Mouse (Mus musculus) forelimb bud, embryonic 11.5 days (tissue): ENCODE measurements around the gene Slc25a45.

Experiments
- DNase-seq: peaks from one replicate; pipeline ENCODE4 v3.0.0-alpha.2; 2012; ENCODE audit warnings: low read depth, low spot score

Gene Slc25a45

DNA sequence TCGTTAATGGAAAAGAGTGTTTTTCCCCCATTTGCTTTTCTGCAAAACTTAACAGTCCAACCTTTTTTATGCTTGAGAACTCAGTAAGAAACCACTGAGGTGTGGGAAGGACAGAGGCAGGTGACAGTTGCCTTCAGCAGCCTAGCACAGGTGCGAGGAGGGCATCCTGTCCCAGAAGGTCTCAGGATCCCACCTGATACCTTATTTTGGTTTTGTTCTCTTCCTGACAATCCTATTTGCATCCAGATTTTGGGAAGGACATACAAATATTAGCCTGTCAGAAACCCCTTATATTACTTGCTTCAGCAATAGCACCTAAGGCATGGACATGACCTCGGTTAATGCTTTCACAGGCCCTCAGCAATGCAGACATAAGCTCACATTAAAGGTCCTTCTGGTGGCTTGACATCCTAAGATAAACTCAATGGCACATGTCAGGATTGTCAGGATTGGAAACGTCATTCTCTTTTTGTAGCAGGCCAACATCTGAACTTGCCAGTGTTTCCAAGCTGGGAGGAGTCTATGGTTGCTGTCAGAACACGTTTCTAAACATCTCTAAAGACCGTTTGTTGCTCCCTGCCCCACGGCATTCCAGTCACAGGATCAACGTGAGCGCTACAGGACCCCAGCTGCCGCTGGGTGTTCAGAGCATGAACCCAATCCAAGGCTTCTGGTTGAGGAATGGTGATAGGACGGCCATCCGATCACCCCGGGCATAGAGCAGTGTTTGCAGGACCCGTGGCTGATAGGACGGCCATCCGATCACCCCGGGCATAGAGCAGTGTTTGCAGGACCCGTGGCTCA is 37.3 kb upstream of the Slc25a45 start:
- DNase-seq = no peak

DNA sequence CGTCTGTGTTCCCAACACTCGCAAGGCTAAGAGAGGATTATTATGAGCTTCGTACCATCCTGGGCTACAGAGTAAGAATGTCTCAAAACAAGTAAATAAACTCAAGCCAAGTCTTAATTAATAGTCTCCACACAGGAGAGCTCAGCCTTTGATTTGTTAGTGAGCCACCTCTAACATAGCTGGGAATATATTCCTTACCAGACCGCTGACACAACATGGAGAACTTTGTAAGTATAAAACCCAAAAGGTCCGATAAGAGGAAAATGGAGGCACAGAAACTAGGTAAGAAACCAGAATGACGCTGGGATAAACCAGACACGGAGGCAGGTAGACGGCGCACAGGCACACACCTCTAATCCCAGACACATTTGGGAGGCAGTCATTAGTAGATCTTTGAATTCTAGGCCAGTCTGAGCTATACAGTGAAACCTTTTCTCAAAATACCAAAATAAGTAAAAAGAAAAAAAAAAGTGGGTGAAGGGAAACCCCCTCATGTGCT is 36.7 kb upstream of the Slc25a45 start:
- no peak for DNase-seq

DNA sequence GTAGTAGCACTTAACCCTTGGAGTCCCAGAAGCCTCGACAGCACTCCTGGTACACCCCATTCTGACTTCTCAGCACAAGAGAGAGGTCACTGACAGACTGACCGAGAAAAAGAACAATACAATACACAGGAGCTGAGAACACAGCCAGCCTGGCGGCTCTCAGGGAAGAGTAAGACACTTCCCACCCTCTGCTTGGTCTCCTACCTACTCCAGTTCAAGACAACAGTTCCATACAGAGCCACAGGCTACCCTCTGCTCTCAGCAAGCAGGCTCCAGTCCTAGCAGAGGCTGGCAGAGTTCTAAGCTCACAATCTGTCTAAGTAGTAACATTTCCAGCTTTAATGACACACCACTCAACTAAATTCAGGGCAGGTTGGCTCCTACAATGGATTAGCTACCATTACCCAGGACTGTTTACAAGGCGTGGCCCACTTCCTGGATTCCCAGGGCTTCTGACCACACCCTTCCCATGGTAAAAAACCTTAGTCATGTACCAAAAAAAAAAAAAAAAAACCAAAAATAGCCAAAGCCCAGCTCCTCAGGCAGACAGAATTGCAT is 36.1 kb upstream of the Slc25a45 start:
- no peak for DNase-seq

DNA sequence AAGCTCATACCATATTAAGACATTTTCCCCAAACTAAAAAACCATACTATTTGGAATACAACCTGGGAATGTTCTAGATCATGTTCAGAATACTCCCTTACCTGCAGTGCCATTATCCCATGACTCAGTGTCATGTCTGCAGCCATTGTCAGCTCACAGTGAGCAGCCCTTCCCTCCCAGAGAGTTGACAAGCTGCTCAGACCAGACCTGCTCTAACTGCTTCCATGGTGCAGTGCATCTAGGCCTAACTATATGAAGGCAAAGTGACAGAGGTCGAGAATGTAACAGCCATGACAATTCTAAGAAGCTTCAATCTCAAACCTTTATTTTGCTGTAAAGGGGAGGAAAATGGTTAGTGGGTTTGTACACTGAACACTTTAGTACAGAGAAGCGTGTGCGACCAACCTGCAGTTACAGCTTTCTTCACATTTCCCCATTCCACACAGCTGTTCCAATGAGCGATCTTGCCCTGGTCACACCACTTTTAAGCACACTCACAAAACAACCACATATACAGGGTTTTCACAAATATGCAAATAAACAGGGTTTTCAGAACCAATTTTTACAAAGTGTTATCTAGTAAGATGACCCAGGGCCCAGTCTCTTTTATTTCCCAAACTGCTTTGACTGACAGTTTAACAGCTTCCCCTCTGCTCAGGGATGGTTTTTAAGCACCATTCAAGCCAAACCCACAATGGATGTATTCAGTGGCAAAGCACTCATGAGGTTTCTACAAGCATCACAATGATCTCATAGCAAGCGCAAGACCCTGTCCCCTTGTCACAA is 35.4 kb upstream of the Slc25a45 start:
- DNase-seq = no peak

DNA sequence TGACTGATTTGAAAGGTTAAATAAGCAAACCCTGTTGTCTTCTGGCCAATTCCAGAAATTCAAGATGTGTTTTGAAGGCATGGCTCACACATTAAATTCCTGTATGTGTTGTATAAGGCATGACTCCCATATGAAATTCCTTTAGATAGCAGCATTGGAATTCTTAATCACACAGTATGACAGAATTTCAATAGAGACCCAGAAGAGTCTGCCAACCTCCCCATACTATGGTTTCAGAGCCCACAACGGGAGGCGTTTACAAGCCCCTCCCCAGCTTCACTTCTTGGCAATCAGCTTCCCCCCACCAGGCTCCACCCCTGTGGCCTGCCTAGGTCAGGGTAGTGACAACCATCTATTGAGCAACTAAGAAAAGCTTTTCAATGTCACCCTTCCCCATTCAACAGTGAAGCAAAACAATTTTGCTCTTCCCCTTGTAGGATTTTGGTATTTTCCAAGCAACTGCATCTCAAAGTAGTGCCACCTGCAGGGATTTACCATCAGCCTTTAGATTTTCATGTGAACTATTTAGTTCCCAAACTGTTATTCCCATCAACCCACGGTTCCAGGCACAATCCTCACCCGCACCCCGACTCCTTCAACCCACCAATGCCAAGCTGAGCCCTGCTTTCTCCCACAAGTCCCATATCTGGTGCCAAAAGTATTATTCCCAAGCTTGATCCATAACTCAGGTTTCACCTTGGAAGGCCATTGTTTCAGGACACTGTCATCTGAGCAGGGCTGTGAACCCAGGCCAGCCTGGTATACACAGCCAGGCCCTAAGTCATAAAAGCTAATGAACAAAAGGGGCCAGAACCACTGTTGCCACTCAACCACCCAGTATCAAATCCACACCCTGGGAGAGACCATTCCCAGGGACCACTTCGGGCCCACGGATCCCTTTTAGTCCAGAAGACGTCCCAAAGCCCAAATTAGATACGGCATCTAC is 34.5 kb upstream of the Slc25a45 start:
- no peak for DNase-seq

DNA sequence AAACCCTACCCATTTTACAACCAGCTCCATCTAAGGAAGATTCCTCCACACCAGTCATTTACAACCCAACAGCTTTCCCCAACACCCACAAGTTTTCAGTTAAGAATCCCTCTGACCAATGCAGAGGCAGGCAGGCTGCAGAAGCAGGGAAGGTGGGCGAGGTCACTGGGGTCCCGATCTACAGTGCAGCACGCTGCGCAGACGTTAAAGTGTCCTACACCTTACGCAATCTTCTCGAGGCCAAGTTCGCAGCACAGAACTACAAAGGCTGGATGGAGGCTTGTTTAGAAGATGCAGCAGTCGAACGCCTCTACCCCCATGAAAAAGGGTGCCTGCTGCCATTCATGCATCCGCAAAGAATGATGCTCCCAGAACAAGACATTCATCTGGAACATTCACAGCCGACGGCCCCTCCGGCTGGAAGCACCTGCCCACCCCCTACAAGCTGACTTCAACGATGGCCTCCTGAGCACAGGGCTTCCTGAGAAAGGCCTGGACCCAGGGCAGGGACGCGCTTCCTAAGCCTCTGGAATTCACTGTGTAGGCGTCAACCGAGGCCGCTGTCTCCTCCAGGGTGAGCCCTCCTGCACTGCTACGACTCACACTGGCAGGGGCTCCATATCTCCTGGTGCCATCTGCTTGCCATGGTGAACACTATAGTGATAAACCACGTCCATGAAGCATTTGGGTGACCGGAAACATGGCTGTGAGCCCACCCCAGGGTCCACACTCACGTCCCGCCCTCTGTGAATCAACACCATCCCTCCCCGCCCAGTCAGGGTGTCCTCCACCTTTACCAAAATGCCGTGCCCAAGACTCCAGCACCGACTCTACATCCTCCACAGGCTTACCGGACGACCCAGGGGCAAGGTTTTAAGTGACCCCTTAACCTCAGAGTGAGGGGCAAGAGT is 33.6 kb upstream of the Slc25a45 start:
- DNase-seq = no peak

DNA sequence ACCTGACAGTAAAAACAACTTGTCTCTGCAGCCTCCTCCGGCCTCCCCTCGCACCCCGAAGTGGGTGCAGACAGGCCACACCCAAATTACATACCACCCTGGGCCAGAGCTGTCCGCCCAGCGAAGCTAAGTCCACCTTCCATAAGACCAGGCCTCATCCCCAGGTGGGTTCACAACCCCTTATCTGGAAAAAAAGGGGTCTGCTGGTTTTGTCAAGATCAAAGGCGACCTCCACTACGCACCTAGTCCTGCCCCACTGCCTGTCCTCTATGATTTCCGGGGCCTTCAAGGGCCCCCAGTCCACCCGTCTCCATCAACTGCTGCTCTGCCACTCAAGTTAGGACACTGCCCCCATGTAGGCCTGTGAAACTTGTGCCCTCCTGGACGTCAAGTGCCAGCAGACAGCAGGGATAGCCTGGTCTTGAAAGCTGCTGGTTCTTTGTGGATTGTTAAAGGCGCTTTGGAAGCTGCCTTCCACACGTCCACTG is 32.7 kb upstream of the Slc25a45 start:
- DNase-seq = no peak

DNA sequence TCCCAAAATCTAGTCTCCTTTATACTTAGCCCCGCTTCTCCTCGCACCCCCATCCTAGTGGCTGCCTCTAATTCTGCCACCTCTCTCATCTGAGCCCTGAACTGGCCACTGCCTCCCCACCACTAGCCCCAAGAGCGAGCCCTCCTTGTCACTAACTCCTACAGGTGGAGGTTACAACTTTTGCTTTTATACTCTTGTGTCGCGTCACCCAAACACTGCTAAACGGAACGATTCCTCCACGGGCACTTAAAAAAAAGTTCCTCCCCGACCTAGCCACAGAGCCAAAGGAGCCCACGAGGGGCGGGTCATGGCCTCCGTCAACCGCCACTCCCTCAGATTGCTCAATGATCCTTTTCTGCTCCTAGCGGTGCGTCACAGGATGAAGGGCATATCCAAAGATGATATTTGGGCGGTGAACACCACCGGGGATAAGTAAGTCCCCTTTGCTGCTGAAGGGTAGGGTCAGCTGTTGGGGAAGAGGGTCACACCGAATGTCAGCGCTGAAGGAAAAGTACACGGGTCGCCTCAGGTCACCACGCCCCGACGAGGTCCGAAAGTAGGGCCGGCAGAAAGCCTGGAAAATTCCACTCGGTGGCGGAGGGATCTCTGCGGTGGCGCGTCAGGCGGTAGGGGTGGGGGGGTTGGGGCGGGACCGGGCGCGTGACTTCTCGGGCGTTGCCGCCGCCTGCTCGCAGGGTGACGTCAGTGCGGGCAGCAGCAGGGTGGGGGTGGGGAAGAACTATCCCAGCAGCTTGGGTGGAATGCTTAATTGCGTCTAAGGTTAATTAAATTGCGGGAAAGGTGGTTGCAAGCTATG is 32.1 kb upstream of the Slc25a45 start:
- peak; percentile 96 for DNase-seq

DNA sequence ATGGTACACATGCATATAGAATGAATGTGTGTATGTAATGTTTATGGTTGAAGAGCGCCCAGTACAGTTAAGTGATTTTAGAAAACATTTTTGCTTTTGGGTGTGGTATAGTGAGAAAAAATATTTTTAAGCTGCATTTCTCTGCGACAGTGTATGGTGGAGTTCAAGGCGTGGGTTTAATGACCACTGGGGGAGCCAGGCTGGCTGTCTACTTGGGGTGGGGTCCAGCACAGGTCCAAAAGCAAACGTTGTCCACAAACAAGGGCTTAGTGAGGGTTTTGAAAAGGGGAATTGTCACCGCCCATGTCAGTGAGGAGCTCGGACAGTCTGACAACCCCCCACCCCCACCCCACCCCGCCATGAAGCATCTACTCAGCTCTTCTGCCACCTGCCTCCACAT is 31.5 kb upstream of the Slc25a45 start:
- no peak for DNase-seq

DNA sequence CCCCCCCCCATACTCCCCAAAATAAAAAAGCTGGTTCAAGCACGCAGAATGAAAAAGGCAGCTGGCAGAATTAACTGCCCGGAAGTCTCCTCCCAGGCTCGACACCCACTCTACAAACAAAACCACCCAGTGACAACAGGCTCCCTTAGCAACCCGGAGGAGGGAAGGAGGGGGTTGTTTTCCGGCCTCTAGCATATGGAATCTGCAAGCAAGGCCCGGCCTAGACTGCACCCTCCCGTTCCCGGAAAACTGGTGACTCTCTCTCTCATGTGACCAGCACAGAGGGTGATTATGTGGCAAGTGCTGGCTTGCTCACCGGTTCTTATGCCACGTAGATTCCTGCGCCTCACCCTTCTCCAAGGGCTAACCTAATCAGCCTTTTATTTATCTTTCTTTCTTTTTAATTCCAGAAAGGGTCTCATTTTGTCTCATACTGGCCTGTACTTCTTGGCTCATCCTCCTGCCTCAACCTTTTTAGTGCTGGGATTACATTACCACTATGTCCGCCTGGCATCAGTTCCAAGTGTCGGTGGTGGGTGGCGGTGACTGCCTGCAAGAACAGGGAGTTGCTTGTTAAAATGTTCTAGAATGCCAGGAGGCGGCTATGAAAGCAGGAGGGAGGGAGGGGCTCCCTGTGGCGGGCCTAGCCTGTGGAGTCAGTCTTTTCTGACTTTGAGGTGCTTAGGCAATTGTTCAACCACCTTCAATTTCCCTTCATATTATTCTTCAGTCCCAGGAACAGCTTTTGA is 30.9 kb upstream of the Slc25a45 start:
- peak; percentile 87 for DNase-seq

DNA sequence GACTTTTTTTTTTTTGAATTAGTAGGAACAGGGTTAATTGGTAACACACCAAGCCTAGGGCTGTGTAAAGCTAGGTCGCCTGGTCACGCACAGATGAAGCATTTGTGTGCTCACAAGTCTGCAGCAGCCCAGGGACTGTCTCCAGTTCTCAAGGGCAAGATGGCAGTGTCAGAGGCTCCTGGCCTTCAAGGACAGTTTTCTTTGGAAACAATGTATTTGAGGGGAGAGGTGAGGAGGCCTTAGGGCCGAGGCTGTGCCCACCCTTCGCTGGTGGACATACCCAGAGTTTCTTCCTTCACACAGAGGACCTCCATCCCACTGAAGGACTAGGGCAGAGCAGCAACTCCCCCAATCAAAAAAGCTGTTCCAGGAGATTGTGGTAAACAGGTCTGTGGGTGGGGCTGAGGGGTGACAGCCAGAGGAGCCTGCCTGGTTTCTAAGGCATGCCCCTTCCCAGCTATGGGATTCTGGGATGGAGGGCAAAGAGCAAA is 30.3 kb upstream of the Slc25a45 start:
- DNase-seq = peak; percentile 23

DNA sequence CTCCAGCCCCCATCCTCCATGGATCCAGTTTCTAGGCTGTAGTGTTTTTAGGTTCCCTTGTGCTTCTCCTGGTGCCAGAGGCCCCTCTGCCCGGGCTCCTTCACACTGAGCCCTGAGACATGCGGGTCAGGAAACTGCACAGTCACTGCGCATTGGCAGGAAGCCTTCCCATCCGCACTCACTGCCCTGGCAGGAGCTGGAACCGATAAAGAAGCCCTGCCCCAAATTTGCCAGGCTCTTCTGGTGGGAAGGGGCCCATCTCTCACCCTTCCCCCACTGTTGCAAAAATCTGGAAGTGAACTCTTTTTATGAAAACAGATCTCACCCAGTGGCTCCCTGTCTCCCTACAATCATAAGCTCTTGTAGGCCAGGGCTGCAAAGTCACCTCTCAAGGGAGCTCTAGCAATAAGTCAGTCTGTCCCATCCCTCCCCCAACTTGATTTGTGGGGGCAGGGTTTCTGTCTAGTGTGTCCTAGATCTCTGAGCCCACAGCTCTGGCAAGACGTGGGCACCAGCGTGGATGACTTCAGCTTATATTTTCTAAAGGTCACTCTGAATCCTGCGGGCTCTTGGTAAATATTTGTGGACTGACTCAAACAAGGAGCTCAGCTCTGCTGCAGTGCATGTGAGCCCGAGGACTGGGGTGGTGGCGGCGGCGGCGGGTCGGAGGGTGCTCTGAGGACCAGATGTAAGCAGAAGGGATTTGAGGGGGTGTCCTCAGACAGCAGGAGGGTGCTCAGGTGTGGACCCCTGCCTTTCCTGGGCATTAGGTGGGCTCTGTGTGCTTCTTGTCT is 29.4 kb upstream of the Slc25a45 start:
- DNase-seq = no peak

DNA sequence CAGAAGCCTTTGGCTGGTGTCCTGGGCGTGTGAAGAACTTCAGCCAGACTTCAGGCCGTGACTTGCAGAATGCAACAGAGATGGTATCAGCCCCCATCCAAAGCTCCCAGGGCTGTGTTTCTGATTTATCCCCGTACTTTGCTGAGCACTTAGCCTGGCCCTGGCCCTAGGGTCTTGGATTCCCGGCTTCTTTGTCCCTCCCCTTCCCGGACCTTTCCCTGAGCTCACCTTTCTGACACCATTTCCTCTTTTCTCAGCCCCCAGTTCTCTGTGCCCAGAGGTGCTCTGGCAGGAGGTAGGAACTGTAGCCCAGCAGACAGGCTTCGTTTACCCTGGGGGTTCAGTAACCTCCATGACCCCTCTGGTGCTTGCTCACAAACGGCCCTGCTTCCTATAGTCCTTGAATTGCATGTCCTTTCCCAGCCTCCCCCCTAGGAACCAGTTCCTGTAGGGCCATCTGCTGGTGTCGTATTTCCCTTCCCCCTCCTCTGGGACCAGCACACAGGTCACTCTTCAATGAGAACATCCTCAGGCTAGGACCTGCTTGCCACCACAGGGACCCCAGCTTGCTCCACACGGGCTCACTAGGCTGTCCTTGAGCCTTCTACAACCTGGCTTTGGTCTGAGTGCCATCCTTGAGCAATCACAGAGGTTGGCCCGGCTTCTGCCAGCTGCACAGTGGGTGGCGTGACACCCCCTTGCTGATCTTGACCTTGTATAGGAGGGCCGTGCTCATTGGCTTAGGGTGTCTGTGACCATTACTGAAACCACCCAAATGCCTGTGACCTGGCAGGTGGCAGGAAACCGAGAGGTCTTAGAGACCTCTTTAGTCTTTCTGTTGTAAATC is 28.6 kb upstream of the Slc25a45 start:
- DNase-seq = peak; percentile 37

DNA sequence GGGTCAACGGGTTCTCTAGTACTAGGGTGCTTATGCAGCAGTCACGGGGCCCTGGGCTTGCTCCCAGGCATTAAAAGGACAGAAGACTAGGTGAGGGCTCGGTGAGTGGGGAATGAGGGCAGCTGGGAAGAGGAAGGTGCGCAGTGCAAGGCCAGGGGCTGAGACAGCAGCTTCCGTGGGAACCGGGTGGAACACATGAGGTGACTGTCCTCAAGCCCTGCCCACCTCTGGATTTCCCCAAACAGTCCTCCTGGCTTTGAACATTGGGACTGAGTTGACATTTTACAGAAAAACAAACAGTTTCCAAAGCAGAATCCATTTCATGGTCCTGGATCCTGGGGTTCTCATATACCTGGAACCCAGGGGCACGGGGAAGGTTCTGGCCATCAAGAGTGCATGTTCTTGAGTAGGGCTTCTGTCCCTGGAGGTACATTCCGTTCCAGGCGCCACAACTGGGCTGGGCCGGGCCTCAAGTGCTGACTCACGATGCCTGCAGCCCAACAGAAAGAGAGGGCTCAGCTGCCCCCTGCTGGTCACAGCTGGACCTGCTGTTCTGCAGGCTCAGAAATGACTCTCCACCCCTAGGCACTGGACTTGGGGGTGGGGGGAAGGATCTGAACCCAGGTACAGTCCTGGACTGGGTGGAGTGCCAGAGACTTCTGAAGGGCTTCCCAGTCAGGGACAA is 27.6 kb upstream of the Slc25a45 start:
- peak; percentile 91 for DNase-seq

DNA sequence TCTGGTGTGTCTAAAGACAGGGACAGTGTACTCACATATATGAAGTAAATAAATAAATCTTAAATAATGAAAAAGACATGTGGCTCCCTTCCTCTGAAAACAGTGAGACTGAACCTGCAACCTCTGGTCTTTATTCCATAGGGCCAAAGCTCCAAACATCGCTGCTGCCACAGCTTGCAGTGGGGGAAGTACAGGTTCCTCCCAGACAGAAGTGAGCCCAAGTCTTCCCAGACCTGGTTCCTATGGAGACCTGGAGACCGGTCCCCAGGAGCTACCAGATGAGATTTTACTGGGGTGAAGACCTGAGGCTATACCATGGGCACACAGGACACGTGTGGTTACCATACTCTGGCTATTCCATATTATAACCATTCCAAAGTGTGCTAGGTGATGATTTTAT is 26.7 kb upstream of the Slc25a45 start:
- no peak for DNase-seq

DNA sequence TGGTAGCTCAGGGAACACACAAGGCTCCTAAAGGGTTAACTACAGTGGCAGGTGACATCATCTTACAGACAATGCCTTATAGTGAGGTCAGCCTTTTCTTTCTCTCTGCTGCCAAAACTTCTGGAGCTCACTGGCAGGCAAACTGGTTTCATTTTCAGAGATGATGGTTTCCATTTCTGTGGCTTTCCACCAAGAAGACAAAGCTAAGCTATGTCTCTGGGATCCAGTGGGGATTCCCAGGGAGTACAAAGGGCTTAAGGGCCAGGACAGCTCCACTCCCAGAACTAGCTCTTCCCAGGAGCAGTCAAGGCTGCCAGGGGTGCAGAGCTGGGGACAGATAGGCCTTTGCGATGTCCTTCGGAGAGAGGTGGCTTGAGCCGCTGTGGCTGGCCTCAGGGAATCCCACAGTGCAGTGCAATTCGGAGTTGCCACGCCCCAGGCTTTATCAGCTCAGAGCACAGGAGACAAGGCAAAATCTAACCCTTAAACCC is 26.1 kb upstream of the Slc25a45 start:
- DNase-seq = no peak
